Mouse (Mus musculus): Measurements from ENCODE around the gene Plac1. TPM values are rescaled to one million over a fixed set of nuclear protein-coding genes. Genes with fewer than 3 reads are reported as not detected.

Gene Plac1
- polyA plus RNA-seq, 1 experiment from 2014 or later, result 6.3 TPM

DNA sequence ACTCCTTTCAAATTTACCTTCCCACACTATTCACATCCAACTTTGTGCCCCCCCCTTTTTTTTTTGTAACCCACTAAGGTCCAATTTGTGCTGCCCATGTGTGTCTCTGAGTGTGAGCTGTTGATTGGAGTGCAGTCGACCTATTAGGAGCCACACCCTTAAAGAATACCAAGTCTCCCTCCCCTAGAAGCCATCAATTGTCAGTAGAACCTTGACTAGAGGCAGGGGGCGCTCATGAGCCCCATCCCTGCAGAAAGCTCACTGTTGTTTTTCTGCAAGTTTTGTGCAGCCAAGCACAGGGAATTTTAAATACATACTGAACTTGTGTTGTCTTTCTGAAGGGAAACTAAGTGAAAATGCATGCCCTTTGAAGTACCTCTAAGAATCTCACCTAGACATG lies 1.9 kb downstream of the Plac1 start:
- Histone ChIP-seq H3K4me2 (ENCODE audit: low read depth, low read length) (no peak overlapping the region), H3K9me3 (replicated peaks; ENCODE audit: control insufficient read depth, low read length) (no peaks in the 10 kb centered on the region), H3K36me3 (ENCODE audit: control insufficient read depth, insufficient read depth, low read length) (no peaks in the 10 kb centered on the region), H3K27ac (ENCODE audit: low read length) (no peak overlapping the region), H3K27me3 (ENCODE audit: control insufficient read depth, insufficient read depth, low read length) (no peaks in the 10 kb centered on the region), H3K4me1 (ENCODE audit: control insufficient read depth, insufficient read depth, low read length) (no peaks in the 10 kb centered on the region), H3K9ac (ENCODE audit: low read length) (no peak overlapping the region), H3K4me3 (replicated peaks; ENCODE audit: low read length) (no peak overlapping the region)
- ATAC-seq (ENCODE audit: insufficient read depth, low FRiP score), result no peak
- WGBS, result 8% methylated on average over 2 of the region's 2 CpGs

DNA sequence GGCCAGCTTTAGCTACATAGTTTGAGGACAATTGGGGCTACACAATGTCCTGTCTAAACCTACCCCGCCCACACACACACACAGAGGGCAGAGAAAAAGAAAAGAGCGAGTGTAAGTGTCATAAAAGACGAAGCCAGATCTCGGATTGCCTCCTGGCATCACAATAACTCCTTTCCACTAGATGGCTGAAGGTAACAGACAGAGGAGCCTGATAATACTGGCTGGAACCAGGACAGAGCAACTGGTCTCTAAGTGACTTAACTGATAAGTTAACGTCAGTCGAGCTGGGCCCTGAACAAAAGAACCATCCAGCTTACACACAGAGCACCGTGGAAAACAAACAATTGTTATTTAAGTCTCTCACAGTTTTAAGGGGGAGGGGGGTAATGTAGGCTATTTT lies 3.5 kb downstream of the Plac1 start:
- WGBS, result 49% methylated on average over 7 of the region's 7 CpGs
- Histone ChIP-seq H3K27ac (ENCODE audit: low read length) (no peak overlapping the region), H3K27me3 (ENCODE audit: control insufficient read depth, insufficient read depth, low read length) (no peaks in the 10 kb centered on the region), H3K9me3 (replicated peaks; ENCODE audit: control insufficient read depth, low read length) (no peaks in the 10 kb centered on the region), H3K9ac (ENCODE audit: low read length) (no peak overlapping the region), H3K4me3 (replicated peaks; ENCODE audit: low read length) (no peak overlapping the region), H3K36me3 (ENCODE audit: control insufficient read depth, insufficient read depth, low read length) (no peaks in the 10 kb centered on the region), H3K4me2 (ENCODE audit: low read depth, low read length) (no peak overlapping the region), H3K4me1 (ENCODE audit: control insufficient read depth, insufficient read depth, low read length) (no peaks in the 10 kb centered on the region)
- ATAC-seq (ENCODE audit: insufficient read depth, low FRiP score), result no peak

DNA sequence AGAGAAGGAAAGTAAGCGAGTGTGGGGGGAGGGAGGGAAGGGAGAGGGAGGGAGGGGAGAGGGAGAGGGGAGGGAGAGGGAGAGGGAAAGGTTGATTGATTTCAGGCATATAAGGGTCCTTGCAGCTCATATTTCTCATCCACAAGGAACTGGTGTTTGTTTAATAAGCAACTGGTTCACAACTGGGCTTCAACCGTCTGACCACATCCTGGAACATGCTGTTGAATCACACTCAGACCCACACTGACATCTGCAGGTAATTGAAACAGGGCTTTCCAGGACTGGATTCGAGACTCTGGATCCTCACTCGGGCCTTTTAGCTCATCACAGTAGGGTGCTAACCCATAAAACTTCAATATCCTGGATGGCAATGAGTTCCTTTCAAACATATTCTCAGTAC lies 6.2 kb downstream of the Plac1 start:
- Histone ChIP-seq H3K36me3 (ENCODE audit: control insufficient read depth, insufficient read depth, low read length) (no peaks in the 10 kb centered on the region), H3K27ac (ENCODE audit: low read length) (no peak overlapping the region), H3K4me3 (replicated peaks; ENCODE audit: low read length) (no peak overlapping the region), H3K9me3 (replicated peaks; ENCODE audit: control insufficient read depth, low read length) (no peaks in the 10 kb centered on the region), H3K4me1 (ENCODE audit: control insufficient read depth, insufficient read depth, low read length) (no peaks in the 10 kb centered on the region), H3K4me2 (ENCODE audit: low read depth, low read length) (no peak overlapping the region), H3K27me3 (ENCODE audit: control insufficient read depth, insufficient read depth, low read length) (no peaks in the 10 kb centered on the region), H3K9ac (ENCODE audit: low read length) (no peak overlapping the region)
- 36% methylated on average over 4 of the region's 4 CpGs for WGBS
- peak; percentile 44; the same call in 1 of the 2 replicates for ATAC-seq (ENCODE audit: insufficient read depth, low FRiP score)

DNA sequence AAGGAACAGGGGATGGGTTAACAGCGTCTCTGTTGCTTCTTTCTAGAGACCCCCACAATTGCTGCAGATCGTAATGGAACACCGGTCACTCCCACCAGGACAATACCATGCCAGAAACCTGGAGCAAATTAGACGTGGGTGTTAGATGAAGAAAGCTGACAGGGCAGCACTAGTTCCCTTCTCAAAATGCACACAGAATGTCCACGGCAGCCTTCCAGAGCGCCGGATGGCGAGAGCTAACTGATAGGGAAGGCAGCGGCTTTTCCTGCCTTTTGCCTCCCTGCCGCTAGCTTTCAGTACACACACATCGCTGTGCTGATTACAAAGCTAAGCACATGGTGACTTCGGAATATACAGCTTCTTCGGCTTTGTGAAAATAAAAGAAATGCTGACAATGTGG lies 7.9 kb downstream of the Plac1 start:
- peak overlapping the region; percentile 30 for H3K4me3 ChIP-seq (replicated peaks; ENCODE audit: low read length)
- 29% methylated on average over 13 of the region's 13 CpGs for WGBS
- H3K4me2 ChIP-seq (ENCODE audit: low read depth, low read length), result peak overlapping the region; percentile 55
- no peaks in the 10 kb centered on the region for H3K4me1 ChIP-seq (ENCODE audit: control insufficient read depth, insufficient read depth, low read length)
- H3K27me3 ChIP-seq (ENCODE audit: control insufficient read depth, insufficient read depth, low read length), result no peaks in the 10 kb centered on the region
- peak overlapping the region; percentile 74 for H3K27ac ChIP-seq (ENCODE audit: low read length)
- no peaks in the 10 kb centered on the region for H3K9me3 ChIP-seq (replicated peaks; ENCODE audit: control insufficient read depth, low read length)
- H3K9ac ChIP-seq (ENCODE audit: low read length), result peak overlapping the region; percentile 27
- ATAC-seq (ENCODE audit: insufficient read depth, low FRiP score), result no peak
- no peaks in the 10 kb centered on the region for H3K36me3 ChIP-seq (ENCODE audit: control insufficient read depth, insufficient read depth, low read length)

DNA sequence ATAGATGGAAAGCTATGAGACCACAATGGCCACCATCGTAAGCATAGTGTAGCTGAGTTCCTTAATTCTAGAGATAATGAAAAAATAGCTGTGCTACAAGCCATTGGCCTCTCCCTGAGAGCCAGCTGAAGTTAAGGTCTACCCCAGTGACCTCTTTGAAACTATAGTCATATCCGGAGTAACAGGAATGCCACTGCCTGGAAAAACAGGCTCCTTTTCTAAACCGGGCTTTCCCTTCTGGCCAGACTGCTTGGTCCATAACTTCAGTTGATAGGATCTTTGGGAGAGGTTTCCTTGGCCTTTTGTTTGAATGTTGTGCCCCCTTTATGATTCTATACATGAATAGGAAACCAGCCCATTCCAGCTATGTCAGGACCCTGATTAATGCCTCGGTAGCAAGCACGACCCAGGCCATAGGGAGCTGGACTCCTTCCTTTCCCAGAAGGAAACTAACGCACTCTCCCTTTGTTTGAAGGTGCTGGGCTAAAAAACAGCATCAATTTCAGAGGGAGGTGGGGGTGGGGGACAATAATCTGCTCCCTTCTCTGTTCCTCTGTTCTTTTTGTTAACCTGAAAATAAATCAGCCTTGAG lies 15.5 kb downstream of the Plac1 start:
- Histone ChIP-seq H3K4me1 (ENCODE audit: control insufficient read depth, insufficient read depth, low read length) (no peaks in the 10 kb centered on the region), H3K9me3 (replicated peaks; ENCODE audit: control insufficient read depth, low read length) (no peaks in the 10 kb centered on the region), H3K9ac (ENCODE audit: low read length) (no peak overlapping the region), H3K4me2 (ENCODE audit: low read depth, low read length) (no peak overlapping the region), H3K27me3 (ENCODE audit: control insufficient read depth, insufficient read depth, low read length) (no peaks in the 10 kb centered on the region), H3K36me3 (ENCODE audit: control insufficient read depth, insufficient read depth, low read length) (no peaks in the 10 kb centered on the region), H3K4me3 (replicated peaks; ENCODE audit: low read length) (no peak overlapping the region), H3K27ac (ENCODE audit: low read length) (no peak overlapping the region)
- 54% methylated on average over 6 of the region's 6 CpGs for WGBS
- no peak for ATAC-seq (ENCODE audit: insufficient read depth, low FRiP score)

DNA sequence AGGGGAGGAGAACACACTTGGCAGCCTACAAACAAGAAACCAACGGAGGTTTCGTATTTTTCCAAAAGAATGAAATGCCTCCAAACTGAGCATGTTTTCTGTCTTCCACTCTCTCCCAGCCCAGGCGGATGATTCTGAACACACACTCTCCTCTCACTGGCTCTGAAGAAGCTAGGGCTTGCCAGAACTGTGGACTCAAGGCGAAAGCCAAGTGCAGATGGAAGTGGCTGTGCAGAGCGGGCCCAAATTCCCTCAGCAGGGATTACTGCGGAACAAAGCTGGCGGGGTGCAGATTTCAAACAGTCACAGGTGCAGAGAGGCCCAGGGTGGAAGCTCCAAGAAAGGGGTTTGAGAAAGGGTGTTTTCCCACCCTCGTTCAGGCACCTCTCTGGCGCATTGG lies 19.1 kb downstream of the Plac1 start:
- Histone ChIP-seq H3K27me3 (ENCODE audit: control insufficient read depth, insufficient read depth, low read length) (no peaks in the 10 kb centered on the region), H3K4me2 (ENCODE audit: low read depth, low read length) (no peak overlapping the region), H3K9ac (ENCODE audit: low read length) (no peak overlapping the region), H3K27ac (ENCODE audit: low read length) (no peak overlapping the region), H3K36me3 (ENCODE audit: control insufficient read depth, insufficient read depth, low read length) (no peaks in the 10 kb centered on the region), H3K4me1 (ENCODE audit: control insufficient read depth, insufficient read depth, low read length) (no peaks in the 10 kb centered on the region), H3K9me3 (replicated peaks; ENCODE audit: control insufficient read depth, low read length) (no peaks in the 10 kb centered on the region), H3K4me3 (replicated peaks; ENCODE audit: low read length) (no peak overlapping the region)
- peak; percentile 74 for ATAC-seq (ENCODE audit: insufficient read depth, low FRiP score)
- 63% methylated on average over 9 of the region's 9 CpGs for WGBS

DNA sequence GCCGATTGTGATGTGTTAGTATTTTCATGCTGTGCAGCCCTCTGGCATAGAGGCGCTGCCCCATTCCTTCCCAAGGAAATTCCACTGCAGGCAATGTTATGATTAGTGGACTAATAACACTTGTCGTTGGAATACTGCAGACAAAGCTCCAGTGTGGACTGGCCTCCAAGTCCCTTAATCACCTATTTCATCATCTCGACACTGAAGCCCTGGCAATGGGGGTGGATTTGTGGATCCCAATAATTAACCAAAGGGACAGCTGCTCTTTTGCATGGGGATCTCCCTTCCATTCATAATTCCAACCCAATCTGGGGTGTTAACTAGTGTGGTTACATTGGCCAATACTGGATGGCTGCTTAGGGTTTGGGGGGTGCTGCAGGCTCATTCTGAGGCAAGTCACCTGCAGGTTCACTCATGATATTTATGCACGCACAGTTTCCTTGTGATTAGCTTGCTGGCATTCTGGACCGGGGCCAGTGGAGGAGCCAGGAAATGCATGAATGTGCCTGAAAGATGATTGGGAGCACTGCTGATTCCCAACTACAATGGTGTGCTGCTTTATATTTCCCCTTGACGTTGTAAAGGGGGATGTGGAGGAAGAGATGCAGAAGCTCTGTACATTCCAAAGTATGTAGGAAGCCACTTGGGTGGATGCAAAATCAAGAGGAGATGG lies 25.2 kb downstream of the Plac1 start:
- no peak overlapping the region for H3K4me2 ChIP-seq (ENCODE audit: low read depth, low read length)
- ATAC-seq (ENCODE audit: insufficient read depth, low FRiP score), result no peak
- no peak overlapping the region for H3K9ac ChIP-seq (ENCODE audit: low read length)
- peaks cover 10% of the 10 kb centered on the region; the same call in 1 of the 2 replicates for H3K4me1 ChIP-seq (ENCODE audit: control insufficient read depth, insufficient read depth, low read length)
- no peak overlapping the region for H3K4me3 ChIP-seq (replicated peaks; ENCODE audit: low read length)
- no peaks in the 10 kb centered on the region for H3K9me3 ChIP-seq (replicated peaks; ENCODE audit: control insufficient read depth, low read length)
- H3K36me3 ChIP-seq (ENCODE audit: control insufficient read depth, insufficient read depth, low read length), result no peaks in the 10 kb centered on the region
- H3K27ac ChIP-seq (ENCODE audit: low read length), result peak overlapping the region; percentile 25
- no peaks in the 10 kb centered on the region for H3K27me3 ChIP-seq (ENCODE audit: control insufficient read depth, insufficient read depth, low read length)
- 42% methylated on average over 7 of the region's 7 CpGs for WGBS

DNA sequence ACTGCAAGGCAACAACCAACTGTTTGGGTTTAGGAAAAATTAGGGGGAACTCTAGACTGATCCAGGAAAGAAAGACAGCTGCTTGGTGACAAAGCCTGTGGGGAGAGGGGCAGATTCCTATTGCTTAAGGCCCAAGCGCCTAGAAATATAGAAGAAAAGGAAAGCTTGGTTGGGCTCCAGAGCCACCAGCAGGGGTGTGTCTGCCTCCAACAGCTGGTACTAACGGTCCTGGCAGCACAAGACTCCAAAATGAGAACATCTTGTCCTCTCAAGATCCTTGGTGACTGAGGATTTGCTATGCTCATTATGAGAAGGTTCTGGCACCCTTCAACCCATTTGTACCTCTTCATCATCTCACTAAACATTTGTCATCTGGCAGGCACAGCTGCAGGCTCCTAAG lies 26.1 kb downstream of the Plac1 start:
- H3K27ac ChIP-seq (ENCODE audit: low read length), result peak overlapping the region; percentile 25
- no peak for ATAC-seq (ENCODE audit: insufficient read depth, low FRiP score)

DNA sequence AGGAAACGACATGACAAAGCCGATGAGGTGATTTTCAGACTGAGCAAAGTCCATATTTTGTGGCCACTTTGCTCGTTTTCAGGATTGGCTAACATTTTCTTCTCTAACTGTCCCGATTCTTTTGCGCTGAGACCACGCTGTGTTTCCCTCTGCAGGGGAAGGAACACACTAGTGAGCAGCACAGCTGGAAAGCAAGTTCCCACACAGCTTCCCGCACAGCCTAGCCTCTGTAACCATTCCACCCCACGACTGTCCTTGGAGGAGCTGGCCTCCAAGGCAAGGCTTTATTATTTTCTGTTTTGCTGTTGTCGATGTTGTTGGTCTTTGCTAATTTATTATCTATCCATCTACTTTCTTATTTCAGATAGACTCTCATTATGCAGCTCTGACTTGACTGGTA lies 27.4 kb downstream of the Plac1 start:
- Histone ChIP-seq H3K4me3 (replicated peaks; ENCODE audit: low read length) (no peak overlapping the region), H3K36me3 (ENCODE audit: control insufficient read depth, insufficient read depth, low read length) (no peaks in the 10 kb centered on the region), H3K4me1 (ENCODE audit: control insufficient read depth, insufficient read depth, low read length) (peaks cover 20% of the 10 kb centered on the region; the same call in 1 of the 2 replicates), H3K9me3 (replicated peaks; ENCODE audit: control insufficient read depth, low read length) (no peaks in the 10 kb centered on the region), H3K9ac (ENCODE audit: low read length) (no peak overlapping the region), H3K4me2 (ENCODE audit: low read depth, low read length) (no peak overlapping the region), H3K27me3 (ENCODE audit: control insufficient read depth, insufficient read depth, low read length) (no peaks in the 10 kb centered on the region), H3K27ac (ENCODE audit: low read length) (peak overlapping the region; percentile 83)
- ATAC-seq (ENCODE audit: insufficient read depth, low FRiP score), result no peak
- WGBS, result 36% methylated on average over 9 of the region's 9 CpGs

More for the DNA sequence above, 26.1 kb downstream of the Plac1 start:
- no peak overlapping the region for H3K4me2 ChIP-seq (ENCODE audit: low read depth, low read length)
- H3K9ac ChIP-seq (ENCODE audit: low read length), result no peak overlapping the region
- no peaks in the 10 kb centered on the region for H3K36me3 ChIP-seq (ENCODE audit: control insufficient read depth, insufficient read depth, low read length)
- H3K4me3 ChIP-seq (replicated peaks; ENCODE audit: low read length), result no peak overlapping the region
- peaks cover 18% of the 10 kb centered on the region; the same call in 1 of the 2 replicates for H3K4me1 ChIP-seq (ENCODE audit: control insufficient read depth, insufficient read depth, low read length)
- no peaks in the 10 kb centered on the region for H3K27me3 ChIP-seq (ENCODE audit: control insufficient read depth, insufficient read depth, low read length)
- 75% methylated on average over 2 of the region's 2 CpGs for WGBS
- no peaks in the 10 kb centered on the region for H3K9me3 ChIP-seq (replicated peaks; ENCODE audit: control insufficient read depth, low read length)
